Mouse (Mus musculus) frontal cortex, postnatal 10 days (tissue): ENCODE data around the gene Pop5.

Experiments
- DNase-seq, 2 experiments: peaks; one replicate each; pipeline ENCODE4 v3.0.0; 2022; ENCODE audit warnings: low spot score in 2 of 2, mixed read lengths in 1 of 2

Gene Pop5

DNA sequence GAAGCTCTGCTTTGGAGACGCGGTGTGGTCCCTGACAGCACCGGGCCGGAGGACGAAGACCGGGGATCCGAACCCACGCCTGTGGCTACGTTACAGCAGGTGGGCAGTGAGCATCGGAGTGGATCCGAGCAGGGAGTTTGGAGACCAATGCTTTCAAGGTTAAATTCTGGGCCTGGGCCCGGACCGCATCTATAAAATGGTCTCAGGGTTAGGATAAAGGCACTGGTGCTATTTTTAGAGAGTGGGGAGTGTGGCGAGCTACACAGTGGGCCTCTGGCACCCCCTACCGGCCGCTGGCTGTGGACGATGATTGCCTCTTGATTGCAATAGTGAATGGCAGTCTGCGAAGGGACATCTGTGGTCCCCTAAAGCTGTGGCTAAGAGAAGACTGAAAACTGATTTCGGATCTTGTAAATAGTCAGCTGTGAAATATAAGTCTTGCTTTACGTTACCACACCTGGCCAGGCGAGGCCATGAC, at the start of gene Pop5:
Pop5 (plus strand) TSS at position 51 of the 478 bp plus-strand sequence.
- peak; percentile 77 to 86 for DNase-seq

DNA sequence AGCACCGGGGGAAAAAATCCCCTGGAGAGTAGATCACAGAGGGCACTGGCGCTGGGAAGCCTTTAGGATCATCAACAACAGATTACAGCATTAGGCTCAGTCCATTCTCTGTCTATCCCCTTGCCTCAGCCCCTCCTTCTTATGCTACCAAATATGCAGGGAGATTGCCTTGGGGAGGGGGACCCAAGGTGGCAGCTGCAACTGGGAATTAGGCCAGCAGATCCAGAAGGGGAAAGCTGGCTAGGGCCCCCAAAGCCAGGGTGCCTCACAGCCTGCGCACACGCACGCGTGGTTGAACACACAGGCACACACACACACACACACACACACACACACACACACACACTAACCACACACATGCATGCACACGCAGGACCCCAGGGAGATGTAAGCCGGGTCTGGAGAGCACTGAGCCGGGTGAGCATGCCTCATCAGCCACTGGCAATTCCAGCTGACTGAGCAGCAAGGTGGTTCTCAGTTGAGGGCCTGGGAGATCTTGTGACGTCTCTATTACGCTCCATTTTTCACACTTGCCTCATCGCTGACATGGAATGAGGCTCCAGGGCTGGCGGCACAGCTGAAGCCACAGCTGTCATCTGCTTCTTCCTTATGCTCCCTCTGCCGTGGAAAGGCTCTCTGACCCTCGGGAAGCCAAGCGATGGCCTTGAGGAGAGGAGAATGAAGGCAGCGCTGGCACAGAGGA, 49.1 kb upstream of the Pop5 start:
- no peak for DNase-seq

- DNase-seq, result peak; percentile 71 to 88
Observed at GRCm38 (mm10) chr5:115187188-115188131, 48.2 kb upstream of the Pop5 start.

- no peak for DNase-seq
Observed at GRCm38 (mm10) chr5:115188824-115189223, 46.8 kb upstream of the Pop5 start.

DNA sequence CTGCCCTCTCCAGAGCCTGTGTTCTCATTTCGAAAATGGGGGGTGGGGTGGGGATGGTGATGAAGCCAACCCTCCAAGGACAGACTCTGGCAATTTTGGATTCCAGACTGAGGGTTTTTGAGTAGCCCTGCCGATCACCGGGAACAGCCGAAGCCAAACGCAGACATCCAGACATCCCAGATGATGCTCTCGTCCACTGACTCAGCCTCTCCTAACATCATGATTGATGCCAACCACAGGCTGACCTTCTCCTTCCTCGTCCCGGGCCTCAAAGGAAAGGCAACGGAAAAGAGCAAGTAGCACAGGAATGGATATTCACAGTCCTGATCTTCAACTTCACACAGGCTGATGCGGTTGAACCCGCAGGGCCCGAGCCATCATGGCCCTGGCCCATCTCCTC, 45.6 kb upstream of the Pop5 start:
- no peak for DNase-seq

DNA sequence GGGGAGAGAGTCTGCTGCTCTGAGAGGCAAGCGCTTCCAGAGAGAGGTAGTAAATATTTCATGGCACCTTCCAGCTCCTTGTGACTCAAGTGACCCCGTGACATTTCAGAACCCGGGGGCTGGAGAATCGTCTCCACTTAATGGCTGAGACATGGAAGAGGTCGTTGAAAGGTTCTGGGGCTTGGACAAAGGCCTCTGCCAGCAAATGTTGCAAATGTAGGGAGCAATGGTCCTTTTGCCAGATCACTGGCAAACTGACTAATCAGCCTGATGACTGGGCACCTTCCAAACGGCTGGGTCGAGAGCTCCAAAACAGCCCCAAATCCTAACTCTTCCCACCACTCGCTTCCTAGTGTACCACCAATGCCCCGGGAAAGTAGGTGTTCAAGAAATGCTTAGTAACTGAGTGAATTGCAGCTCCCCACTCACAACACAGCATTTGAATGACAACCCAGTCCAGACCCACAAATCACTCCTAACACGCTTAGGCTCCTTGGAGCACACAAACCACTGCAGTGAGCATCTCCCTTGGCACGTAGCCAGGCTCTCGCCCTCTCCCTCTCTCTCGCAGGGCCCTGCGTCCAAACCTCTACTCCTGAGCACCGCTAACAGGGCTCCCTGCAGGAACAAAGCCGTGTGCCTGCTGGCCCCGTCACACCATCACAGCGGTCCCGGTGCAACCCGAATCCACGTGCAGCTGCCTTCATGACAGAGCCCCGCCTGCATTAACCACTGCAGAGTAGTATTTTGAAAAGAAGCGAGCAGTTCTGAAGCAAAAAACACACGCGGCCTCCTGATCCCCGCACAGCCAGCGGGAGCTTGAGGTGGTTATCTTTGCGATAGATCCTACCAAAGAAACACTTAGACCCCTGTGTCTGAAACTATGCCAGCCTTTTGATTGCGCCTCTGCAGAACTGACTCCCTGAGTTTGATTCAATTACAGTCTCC, 43.5 kb upstream of the Pop5 start:
- DNase-seq, result peak in 1 of 2 experiments; percentile 36

- no peak for DNase-seq
Observed at GRCm38 (mm10) chr5:115192828-115193195, 42.8 kb upstream of the Pop5 start.

DNA sequence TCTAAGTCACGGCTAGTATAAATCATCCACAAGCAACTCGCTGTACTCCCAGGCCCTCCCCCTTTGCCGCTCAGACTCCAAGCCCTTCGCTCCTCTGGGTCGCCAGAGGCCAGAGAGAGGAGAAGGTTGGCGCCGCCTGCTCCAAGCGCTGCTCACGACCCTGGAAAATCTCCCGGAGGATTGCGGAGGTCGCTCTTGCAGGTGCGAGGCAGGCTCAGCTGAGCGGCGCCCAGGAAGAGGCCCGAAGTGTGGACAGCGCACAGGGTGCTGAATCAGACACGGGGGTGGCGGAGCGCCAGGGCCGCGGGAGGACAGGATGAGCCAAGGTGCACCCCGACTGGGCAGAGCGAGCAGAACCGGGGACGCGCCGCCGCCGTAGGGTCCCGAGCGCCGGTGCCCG, 42.4 kb upstream of the Pop5 start:
- peak in 1 of 2 experiments; percentile 32 for DNase-seq

DNA sequence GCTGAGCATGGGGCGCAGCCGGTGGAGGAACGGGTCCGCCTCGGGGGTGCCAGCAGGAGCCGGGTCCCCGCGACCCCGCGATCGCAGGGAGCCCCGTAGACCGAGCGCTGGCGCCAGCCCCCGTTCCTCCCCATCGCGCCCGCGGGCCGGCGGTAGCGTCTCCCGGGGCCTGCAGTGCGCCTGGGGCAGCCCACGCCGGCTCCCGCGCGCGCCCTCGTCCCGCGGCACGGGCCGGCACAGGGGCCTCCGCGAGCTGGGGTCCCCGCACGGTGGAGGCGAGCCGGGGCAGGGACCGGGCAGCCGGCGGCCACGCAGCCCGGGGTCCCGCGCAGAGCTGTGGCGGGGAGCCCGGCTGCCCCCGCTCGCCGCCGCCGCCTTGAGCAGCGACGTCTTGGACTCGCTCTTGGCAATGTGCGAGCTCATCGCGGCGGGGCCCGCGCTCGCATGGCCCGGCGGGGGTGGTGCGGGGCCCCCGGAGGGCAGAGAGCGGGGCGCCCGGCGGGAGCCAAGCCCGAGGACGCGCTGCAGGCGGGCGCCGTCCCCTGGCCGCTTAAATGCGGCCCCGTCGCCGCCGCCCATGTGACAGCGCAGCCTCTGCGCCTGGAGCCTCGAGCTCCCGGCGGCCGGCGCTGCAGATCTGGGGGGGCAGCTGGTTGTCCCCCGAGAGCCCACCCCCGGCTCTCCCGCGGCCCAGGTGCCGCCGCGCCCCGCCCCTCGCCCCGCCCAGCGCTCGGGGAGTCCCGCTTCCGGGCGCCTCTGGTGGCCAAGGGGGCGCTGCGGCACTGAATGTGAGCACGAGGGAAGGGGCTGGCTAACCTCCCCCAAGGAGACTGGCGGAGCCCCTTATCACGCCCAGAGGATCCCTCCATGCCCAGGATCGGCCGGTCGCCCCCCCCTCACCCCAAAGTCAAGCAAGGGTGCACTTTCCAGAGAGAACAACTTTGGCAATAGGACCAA, 41.7 kb upstream of the Pop5 start, which contains the start of gene Cabp1:
Cabp1 (minus strand) TSS at position 713 of the 957 bp plus-strand sequence.
- peak in 1 of 2 experiments; percentile 69 for DNase-seq

- no peak for DNase-seq
Observed at GRCm38 (mm10) chr5:115194626-115195221, 40.9 kb upstream of the Pop5 start.

DNA sequence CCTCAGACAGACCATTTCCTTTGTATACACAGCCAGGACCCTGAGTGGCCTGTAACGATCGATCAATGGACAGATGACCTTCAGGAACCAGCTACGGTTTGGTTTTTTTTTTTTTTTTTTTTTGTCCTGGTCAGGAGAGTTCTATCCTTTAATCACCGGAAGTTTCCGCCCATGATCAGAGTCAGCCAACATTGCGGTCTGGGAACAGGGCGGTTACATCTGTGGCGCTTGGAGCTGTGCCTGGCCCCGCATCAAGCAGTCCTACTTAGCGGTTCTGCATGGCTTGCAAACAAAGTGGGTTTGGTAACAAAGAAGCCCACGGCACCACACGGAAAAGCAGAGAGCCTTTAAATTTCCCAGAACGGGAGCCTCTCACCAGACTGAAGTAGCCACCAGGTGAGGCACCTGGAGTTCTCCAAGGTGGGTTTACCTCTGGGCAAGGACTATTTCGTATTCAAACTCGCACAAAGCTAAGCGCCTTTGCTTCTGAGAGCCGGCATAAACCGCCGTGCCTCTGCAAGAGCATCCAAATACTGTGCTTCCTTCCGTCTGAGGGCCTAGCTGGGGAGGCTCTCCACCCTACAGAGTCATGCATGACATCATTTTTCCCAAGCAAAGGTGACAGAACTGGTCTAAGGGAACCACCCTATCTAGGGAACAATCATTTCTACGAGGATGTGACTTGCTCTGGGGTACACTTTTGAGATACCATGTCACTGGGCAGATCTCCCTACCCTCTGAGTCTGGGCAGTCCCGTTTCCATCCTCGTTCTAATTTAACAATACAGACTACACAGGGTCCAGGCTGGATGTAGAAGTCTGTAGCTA, 31.7 kb upstream of the Pop5 start:
- no peak for DNase-seq

GRCm38 (mm10) chr5:115204562-115205311, 30.9 kb upstream of the Pop5 start:
- peak in 1 of 2 experiments; percentile 39 for DNase-seq

DNA sequence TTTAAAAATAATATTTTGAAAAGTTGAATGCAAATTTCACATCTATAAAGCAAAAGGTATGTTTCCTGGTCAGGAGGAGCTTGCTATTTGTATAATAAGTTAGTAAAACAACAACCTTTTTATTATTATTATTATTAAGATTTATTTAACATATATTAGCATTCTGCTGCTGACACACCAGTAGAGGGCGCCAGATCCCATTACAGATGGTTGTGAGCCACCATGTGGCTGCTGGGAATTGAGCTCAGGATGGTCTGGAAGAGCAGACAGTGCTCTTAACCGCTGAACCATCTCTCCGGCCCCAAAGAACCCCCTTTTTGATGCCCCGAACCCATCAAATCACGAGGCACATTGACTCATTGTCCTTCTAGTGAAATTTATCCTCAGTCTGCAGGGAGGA, 28.4 kb upstream of the Pop5 start:
- DNase-seq, result no peak

DNA sequence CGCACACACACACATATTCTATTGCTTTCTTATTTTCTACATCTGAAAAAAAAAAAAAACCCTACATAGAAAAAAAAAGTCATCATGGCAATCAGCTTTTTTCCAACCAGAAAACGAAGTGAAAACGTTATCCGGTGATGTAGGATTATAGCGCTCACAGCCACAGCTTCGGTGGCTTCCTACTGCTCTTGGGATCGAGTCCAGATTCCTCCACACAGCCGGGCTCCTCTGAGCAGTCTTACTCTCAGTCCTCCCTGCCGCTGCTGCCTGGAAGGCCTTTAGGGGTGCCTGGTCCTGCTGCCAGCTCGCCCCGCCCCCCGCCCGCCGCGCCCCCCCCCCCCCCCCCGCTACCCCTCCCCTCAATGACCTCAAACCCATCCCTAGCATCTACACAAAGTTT, 27.7 kb upstream of the Pop5 start:
- DNase-seq, result no peak

- DNase-seq, result no peak
Observed at GRCm38 (mm10) chr5:115208601-115209000, 27.0 kb upstream of the Pop5 start.

GRCm38 (mm10) chr5:115210380-115210779, 25.3 kb upstream of the Pop5 start:
- no peak for DNase-seq

- no peak for DNase-seq
Observed at GRCm38 (mm10) chr5:115212451-115212850, 23.2 kb upstream of the Pop5 start.

- no peak for DNase-seq
Observed at GRCm38 (mm10) chr5:115212861-115213260, 22.8 kb upstream of the Pop5 start.
